Mouse (Mus musculus): ENCODE data around the gene Prune1.

The Prune1 gene

DNA sequence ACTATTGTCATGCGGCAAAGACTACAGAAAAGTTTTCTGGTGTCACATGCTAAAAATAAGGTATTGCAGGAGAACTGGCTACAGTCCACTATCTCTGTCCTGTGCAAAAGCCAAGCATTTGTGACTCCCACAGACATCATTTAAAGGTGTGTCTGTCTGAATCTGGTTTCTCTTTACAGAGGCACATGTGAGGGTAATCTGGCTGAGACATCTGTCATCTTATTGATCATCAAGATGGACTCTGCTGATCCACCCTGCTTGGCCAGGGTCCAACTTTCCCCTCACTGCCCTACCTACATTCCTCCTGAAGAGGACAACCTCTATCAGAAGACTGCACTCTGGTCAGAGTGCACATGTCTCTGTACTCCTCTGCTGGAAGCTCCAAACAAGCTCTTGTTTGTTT, 4.7 kb downstream of the Prune1 start:
- no peak for DNase-seq (ENCODE audit: low spot score)

DNA sequence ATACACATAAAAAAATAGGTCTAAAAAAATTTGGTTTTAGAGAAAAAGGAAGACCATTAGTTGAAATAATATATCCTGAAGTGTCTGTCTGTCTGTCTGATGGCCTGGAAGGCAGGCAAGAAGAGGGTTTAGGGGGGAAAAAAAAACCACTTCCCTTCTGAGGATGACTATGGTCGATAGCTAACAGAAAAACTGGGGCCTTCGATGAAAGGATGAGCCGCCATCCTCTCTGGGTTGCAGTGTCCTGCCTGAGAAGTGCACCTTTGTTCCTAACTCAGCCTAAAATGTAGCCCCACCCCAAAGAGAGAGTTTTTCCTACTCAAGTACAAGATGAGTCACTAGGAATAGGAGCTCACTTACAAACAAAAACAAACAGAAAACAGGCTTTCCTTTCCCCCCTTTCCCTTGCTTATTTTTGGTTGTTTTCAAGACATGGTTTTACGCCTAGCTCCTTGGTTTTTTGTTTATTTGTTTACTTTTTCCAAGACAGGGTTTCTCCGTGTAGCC, 5.4 kb downstream of the Prune1 start:
- DNase-seq (ENCODE audit: low spot score) = no peak

DNA sequence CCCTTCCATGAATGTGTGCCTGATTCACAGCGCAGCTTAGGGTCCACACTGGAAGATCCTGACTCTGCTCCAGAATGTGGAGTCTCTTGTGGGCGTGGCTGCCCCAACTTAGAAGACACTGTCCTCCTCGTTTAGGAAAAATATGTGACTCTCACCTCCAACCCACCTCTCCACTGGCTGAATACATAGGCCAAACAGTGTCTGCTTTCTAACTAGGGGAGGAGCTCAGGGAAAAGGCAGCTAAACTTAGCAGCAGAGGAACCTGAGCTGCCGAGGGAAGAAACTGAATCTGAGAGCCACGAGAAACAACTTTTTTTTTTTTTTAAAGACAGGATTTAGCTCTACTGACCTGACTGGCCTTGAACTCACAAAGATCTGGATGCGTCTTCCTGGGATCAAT, 6.7 kb downstream of the Prune1 start:
- DNase-seq (ENCODE audit: low spot score) = no peak

DNA sequence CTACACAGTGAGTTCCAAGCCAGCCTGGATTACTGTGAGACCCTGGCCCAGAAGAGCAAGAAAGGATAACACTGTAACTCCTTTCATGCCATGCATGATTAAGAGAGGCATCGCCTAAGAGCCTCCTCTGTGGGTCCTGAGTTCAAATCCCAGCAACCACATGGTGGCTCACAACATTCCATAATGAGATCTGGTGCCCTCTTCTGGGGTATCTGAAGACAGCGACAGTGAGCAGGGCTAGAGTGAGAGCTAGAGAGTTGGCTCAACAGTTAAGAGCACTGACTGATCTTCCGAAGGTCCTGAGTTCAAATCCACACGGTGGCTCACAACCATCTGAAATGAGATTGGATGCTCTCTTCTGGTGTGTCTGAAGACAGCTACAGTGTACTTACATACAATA, 7.4 kb downstream of the Prune1 start:
- DNase-seq (ENCODE audit: low spot score) = no peak

DNA sequence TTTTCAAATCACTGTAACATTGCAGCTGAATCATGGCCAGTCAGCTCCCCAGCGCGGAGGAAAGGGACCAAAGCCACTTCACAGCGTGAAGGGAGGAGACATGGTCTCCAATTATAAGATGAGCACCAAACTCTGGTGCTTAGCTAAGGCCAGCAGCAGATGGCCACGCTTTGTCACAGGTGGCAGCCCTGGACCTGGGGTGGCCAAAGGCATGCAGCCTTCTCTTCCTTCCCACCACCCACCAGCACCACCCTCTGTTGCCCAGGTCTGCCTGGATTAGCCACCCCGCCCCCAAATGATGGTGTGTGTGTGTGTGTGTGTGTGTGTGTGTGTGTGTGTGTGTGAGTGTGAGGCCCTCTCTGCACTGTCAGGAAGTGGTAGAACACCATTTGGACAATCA, 8.4 kb downstream of the Prune1 start:
- no peak for DNase-seq (ENCODE audit: low spot score)

DNA sequence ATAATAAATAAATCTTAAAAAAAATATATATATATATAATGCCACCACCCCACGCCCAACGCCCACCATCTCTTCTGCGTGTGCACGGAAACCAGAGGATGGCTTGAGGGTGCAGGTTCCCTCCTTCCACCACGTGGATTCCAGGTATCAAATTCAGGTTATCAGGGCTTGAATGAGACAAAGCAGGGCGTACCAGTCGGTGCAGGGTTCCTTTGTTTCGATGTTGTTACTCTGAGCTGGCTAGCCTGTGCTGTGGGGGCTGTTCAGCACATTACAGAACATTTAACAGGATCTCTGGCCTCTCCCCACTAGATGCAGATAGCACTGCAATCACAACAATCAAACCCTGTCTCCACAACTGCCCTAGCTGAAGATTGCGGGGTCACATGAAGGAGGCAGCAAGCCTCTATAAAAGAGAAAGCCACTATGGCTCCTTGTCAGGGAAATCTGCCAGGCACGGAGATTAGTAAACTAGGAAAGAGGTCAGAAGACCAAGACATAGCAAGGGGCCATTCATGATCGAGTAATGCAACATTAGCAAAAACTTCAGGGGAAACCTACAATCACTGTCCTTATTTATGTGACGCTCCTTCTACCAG, 11.0 kb downstream of the Prune1 start:
- DNase-seq (ENCODE audit: low spot score) = peak; percentile 78

DNA sequence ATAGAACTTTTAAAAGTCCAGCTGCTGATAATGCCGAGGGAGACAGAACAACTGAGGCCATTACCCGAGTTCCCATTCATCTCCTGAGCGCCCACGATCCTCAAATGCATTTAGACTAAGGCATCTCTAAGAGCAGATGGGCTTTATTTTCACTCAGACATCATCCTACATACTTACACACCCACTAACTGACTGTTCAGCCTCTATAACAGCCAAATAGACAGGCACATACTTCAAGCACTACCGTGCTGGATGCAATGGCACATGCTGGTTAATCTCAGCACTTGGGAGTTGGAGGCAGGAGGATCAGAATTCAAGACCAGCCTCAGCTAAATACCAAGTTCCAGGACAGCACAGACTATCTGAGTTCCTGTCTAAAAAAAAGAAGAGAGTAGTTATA, 12.1 kb downstream of the Prune1 start:
- DNase-seq (ENCODE audit: low spot score) = no peak

DNA sequence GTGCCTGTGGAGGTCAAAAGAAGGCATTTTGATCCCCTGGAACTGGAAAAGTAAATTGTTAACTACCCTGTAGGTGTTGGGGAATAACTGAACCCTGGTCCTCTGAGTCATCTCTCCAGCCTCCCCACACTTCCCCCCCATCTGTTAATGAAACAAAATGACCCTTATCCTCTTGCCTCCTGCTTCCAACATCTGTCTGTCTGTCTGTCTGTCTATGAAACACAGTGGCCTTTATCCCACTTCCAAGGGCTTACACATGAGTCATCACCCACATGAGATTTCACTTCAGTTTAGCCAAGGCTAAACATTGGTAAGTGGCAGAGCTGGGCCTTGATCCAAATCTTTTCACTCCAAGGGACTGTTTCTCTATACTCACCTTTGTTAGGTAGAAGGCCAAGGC, 14.0 kb downstream of the Prune1 start:
- peak; percentile 67 for DNase-seq (ENCODE audit: low spot score)

DNA sequence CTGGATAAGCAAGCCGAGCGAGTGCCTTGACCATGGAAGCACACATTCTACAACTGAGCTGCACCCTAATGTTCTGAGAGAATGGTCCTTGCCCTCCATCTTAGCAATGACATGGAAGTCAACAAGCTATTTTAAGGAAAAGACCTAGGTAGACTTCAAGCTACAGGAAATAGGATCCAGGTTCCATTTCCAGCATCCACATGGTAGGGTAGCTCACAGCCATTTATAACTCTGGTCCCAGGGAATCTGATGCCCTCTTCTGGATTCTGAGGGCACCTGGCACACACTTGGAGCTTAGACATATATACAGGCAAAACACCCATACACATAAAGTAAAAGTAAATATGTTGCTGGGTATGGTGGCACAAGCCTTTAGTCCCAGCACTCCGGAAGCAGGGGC, 15.8 kb downstream of the Prune1 start:
- no peak for DNase-seq (ENCODE audit: low spot score)

DNA sequence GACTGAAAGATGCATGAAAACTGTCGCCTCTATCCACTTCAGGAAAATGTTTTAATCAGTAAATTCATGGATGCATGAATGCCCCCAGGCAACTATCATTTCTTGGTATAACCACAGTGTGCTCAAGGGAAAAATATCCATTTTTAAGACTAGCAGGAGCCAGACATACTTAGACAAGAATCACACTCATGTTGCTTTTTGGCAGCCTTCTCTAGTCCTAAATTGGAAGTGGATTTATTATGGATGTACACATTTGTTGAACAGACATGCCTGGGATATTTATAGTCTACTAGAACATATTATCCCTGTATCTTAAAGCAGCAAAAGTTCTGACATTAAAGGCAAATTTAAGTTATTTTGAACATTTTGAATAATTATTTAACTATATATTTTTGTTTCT, 17.2 kb downstream of the Prune1 start:
- DNase-seq (ENCODE audit: low spot score) = no peak

DNA sequence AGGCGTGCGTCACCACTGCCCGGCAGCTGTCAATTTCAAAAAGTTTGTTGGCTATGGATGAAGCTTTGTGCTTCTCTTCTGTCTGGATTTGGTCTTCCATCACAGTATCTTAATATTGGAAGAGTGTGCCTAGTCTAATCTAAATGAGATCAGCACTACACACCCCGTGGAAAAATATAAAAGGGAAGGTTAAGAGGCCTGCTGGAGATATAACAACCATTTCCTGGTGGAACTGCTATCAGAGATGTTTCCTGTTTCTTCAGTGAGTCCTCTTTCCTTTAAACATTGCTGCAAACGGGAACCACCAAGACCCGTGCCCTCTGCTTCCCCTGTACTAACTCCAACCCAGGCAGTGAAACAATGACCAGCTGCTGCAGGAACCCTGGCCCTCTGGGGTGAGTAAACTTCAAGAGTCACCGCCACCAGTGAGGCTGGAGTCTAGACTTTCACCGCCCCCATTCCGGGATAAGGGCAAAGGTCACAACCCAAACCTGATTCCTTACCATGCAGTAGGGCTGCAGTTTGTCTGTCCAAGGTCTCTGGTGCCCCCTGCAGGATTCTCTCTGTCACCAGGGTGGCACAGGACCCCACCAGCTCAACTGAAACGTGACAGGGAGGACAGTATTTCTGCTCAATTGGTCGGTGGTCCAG, 18.7 kb downstream of the Prune1 start:
- DNase-seq (ENCODE audit: low spot score) = peak; percentile 68

DNA sequence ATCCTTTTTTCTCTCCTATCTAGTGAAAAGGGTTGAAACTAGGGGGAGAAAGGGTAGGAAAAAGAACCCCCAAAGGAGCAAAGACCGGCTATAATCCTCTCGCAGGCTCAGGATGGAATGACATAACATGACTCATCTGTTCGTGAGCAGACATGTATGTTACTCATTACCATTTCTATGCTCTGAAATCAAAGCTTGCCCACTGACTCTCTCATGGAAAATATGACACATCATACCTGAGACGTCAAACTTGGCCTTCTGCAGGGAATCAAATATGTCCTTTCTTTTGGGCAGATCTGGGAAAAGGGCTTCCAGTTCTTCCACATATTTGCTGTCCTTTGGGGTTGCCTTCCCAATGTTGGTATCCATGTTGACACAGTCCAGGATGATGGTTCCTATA, 19.9 kb downstream of the Prune1 start:
- DNase-seq (ENCODE audit: low spot score) = no peak

DNA sequence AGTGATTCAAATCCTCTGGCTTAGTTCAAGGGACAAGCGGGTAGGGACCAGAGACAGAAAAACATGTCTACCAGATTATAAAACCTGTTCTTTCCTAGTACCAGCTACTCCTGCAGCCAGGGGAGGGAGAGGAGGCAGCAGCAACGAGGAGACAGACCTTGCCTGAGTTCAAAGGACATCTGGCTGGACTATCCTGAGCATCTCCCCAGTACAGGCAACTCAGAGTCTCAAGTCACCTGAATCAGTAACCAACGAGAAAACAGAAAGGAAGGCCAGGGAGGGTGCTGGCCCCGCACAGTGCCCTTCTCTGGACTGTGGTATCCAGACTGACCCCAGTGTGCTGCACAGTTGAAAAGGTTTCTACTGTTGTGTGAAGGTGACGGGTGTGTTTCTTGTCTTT, 24.9 kb downstream of the Prune1 start:
- no peak for DNase-seq (ENCODE audit: low spot score)

DNA sequence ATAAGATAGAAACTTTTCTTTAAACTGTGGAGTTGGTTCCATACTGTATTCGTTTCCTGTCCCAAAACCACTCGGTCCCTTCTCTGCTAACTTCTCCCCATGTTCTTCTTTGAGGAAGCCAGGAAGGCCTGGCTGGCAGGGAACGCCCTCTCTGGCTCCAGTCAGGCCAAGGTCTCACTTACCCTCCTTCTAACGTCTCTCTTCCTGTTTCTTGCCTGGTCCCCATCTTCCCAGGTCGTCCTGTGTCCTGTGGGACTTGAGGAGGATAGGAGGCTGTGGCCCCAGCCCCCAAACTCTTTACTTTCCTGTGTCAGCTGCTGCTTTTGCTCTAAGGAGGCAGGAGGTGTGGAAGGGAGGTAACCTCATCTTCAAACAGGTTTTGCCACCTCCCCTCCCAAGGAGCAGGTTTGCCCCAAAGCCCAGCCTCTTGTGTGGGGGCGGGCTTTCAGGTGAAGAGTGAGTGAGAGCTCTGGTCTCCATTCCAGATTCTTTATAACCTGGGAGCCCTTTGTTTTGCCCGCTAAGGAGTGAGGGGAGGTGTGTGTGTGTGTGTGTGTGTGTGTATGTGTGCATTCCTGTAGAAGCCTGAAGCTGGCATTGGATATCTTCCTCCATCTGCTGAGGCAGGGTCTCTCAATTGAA, 31.0 kb downstream of the Prune1 start, which contains the start of gene Bnipl:
TSS of gene Bnipl (minus strand) at position 411 of the 642 bp plus-strand sequence.
- no peak for DNase-seq (ENCODE audit: low spot score)

DNA sequence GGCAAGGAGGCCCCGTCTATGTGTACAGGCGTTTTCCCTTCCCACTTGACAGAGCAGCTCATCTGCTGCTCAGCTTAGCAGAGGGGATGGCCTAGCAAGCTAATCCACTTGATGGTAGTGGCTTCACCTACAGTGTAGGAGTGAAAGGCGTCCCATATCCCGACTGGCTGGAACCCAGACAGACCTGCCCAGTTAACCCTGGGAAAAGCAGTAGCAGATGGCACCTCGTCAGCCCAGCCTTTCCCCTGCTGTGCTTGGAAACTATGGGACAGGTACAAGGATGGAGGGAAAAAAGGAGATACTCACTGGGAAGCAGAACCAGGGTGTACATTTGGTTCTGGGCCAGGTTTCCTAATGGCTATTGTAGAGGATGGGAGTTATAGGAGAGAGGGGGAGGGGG, 31.5 kb downstream of the Prune1 start:
- no peak for DNase-seq (ENCODE audit: low spot score)

DNA sequence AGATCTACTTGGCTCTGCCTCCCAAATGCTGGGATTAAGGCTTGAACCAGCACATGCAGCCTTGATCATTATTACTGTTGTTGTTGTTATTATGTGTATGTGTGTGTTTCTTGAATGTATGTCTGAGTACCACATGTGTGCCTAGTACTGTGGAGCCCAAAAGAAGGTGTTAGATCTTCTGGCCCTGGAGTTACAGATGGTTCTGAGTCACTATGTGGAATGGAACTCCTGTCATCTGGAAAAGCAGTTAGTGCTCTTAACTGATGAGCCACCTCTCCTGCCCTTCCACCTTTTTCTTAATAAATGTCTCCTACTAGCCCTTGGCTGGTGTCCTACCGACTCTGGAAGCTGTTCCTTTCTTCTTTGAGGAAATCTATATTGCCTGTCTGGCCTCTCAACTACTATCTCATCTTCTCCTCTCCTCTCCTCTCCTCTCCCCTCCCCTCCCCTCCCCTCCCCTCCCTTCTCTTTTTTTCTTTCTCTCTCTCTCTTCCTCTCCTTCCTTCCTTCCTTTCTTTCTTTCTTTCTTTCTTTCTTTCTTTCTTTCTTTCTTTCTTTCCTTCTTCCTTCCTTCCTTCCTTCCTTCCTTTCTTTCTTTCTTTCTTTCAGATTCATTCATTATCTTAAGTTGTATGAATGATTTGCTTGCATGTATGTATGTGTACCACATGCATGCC, 34.1 kb downstream of the Prune1 start:
- no peak for DNase-seq (ENCODE audit: low spot score)

DNA sequence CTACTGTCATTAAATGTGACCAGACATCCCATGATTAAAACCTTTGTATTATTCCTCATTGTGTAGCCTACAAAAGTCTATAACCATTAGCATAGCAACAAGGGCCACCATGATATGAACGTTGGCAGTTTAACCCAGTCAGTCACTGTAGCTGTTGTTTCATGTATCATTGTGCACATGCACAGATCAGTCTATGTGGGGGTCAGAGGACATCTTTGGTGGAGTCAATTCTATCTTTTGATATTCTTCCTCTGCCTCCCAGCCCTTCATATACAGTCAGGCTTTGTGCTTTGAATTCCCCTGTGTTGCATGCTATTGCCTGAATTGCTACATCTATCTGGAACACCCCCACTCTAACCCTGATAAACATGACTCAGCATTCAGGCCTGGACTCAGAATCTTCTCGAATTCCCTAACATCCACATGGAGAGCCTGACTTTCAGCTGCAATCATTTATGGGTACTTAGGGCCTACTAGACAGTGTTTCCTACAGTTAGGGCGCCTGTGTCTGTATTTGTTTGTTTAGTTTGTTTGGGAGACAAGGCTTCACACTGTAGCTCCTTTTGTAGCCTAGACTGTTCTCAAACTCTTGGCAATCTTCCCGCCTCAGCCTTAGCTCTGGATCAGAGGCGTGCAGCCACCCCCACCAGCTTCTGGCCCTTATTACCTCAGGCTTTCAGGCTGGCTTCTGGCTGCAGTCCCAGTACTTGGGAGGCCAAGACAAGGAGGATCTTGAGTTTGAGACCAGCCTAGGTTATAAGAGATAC, 35.2 kb downstream of the Prune1 start:
- peak; percentile 98 for DNase-seq (ENCODE audit: low spot score)

DNA sequence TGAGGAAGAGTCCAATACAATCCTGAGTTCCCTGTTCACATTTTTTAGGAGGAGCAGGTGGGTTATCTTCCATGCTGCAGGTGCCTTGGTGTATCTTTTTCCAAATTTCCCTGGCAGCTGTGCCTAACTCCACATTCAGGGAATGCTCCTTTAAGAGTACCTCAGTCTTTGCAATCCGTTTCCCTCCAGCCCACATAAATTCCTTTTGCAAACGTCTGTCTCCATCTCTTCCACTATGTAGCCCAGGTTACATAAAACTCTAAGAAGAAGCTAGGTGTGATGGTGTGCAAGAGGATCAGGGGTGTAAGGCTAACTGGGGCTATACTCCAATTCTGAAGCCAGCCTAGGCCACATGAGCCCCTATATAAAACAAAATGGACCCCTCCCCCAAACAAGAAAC, 38.8 kb downstream of the Prune1 start:
- no peak for DNase-seq (ENCODE audit: low spot score)

DNA sequence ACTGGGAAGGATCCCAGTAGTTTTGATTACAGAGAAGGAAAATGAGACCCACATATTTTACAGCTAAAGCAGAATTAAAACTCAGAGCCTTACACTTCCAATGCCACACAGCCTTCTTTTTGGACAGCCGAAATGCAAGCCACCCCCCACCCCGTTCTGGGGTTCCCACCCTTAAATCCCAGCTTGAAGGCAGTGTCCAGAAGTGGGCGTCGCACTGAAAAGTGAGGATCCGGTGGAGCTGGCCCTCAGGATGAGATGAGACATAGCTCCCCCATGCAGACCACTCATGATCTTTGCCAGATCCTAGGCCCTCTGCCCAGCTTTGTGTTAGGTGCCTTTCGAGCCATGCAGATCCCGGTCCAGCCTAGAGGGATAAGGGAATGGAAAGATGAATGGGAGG, 40.4 kb downstream of the Prune1 start, which contains the start of gene Gm128:
TSS of gene Gm128 (minus strand) at position 101 of the 400 bp plus-strand sequence.
- no peak for DNase-seq (ENCODE audit: low spot score)

DNA sequence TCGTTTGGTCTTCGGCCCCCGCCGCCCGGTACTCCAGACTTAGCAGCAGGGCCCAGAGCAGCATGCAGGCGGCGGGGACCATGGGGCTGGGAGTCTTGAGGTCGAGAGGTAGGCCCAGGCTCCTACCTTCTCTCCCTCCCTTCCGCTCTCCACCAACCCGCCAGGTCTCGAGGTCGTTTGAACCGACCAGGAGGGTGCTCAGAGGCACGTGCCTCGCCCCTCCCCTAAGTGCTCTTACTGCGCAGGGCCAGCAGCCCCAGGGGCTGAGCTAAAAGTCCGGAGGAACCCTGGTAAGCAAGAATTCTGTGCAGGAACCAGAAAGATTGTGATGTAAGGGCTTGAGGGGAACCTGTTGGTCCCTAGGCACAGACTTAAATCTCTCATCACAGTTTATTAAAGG, 41.0 kb downstream of the Prune1 start:
- no peak for DNase-seq (ENCODE audit: low spot score)

DNA sequence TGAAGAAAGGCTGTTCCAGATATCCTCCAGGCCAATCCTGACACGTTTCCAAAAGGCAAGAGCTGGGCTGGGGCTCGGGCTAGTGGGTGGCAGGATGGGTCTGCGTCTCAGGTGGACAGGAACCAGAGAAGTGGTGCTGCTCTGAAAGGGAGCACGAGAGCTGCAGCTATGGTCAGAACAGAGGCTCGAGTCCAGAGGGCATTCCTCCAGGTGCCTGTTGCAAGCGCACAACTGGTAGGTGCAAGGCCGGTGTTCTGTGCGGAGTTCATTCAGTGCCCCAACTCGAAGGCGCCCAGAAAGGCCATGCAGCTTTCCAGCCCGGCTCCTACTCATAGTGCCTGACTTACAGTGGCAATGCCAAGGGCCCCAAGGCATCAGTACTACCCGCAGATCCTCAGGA, 41.9 kb downstream of the Prune1 start:
- DNase-seq (ENCODE audit: low spot score) = peak; percentile 31

DNA sequence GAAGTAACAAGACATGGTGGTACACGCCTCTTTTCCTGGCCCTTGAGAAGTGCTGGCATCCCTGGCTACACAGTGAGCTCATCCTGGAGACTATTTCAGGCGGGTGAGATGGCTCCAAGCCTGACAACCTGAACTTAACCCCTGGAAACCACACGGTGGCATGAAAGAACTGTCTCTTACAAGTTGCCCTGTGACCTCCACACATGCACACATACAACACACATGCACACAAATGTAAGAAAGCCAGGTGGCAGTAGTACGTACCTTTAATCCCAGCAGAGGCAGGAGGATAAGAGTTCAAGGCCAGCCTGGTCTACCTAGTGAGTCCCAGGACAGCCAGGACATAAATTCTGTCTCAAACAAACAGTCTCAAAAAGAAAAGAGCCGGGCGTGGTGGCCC, 42.9 kb downstream of the Prune1 start:
- peak; percentile 44 for DNase-seq (ENCODE audit: low spot score)
